ENCODE assay signal across 8 mouse cellular contexts in the genomic region with DNA sequence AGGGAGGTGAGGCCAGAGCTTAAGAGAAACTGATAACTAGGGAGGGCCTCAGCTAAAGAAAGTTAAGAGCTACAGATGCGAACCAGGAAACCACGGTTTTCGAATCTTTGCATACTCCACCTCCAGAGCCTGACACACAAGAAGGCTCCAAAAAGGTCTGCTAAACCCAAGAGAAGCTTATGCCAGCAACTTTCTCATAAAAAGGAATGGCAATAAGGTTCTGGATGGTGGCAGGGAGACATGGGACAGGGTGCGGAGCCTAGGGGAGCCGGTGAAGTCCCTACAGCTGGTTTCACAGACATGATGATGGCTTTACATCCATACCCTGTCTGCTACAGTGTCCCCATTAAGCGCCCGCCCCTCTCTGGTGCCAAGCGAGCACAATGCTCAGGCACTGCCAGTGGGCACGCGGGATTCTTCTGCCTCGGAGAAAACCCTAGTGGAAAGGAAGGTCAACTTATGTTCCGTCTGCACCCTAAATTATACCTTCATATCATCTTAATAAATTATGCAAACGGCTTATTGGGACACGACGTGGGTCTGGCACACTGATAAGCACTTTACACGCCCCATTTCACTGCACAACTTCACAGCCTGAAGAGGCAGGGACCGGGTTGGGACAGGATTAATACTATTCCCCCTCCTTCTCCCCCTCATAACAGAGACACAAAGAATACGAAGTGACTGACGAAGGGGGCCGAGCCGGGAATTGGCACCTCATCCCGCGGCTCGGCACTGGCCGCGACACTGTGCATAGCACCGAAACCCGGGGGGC. TPM values are rescaled to one million over a fixed set of nuclear protein-coding genes. Genes with fewer than 3 reads are reported as not detected.
DNase-seq lines count a peak whose midpoint lies in the region; ATAC-seq lines count a peak whose summit lies in the region.

No protein-coding gene starts in this region.

- H3K9ac ChIP-seq in hindbrain, embryonic 13.5 days: peak overlapping the region; percentile 99
- H3K9ac ChIP-seq in liver, embryonic 13.5 days: peak overlapping the region; percentile 99
- H3K9ac ChIP-seq in neural tube, embryonic 12.5 days: peak overlapping the region; percentile 99

- WGBS in hindbrain, embryonic 13.5 days: 5% methylated on average over 28 of the region's 28 CpGs
- WGBS in liver, embryonic 13.5 days (ENCODE audit: insufficient replicate concordance): 1% methylated on average over 28 of the region's 28 CpGs
- WGBS in neural tube, embryonic 12.5 days: 5% methylated on average over 28 of the region's 28 CpGs

- peak overlapping the region; percentile 95 for H3K4me3 ChIP-seq in erythroblast, embryonic 14.5 days (replicated peaks)
- H3K4me3 ChIP-seq in hindbrain, embryonic 13.5 days: peak overlapping the region; percentile 95
- peak overlapping the region; percentile 99 for H3K4me3 ChIP-seq in liver, embryonic 13.5 days (replicated peaks)
- H3K4me3 ChIP-seq in neural tube, embryonic 12.5 days: peak overlapping the region; percentile 99

- H3K27me3 ChIP-seq in erythroblast, embryonic 14.5 days (ENCODE audit: control insufficient read depth): peaks cover under 1% of the 10 kb centered on the region; the same call in 1 of the 2 replicates
- no peaks in the 10 kb centered on the region for H3K27me3 ChIP-seq in hindbrain, embryonic 13.5 days
- no peaks in the 10 kb centered on the region for H3K27me3 ChIP-seq in liver, embryonic 13.5 days
- no peaks in the 10 kb centered on the region for H3K27me3 ChIP-seq in neural tube, embryonic 12.5 days (replicated peaks)

- no peaks in the 10 kb centered on the region for H3K9me3 ChIP-seq in erythroblast, embryonic 14.5 days (ENCODE audit: control insufficient read depth, low read length)
- no peaks in the 10 kb centered on the region for H3K9me3 ChIP-seq in hindbrain, embryonic 13.5 days
- no peaks in the 10 kb centered on the region for H3K9me3 ChIP-seq in liver, embryonic 13.5 days (replicated peaks)
- H3K9me3 ChIP-seq in neural tube, embryonic 12.5 days: no peaks in the 10 kb centered on the region

- ATAC-seq in hindbrain, embryonic 13.5 days (ENCODE audit: low FRiP score): peak; percentile 43
- peak; percentile 30 for ATAC-seq in liver, embryonic 13.5 days (ENCODE audit: low read depth)
- peak; percentile 27; the same call in 1 of the 2 replicates for ATAC-seq in neural tube, embryonic 12.5 days (ENCODE audit: low FRiP score, low read depth)

- DNase-seq in right cerebral cortex, postnatal 4 days: peak; percentile 34
- no peak for DNase-seq in right cerebral cortex, adult 18-20 months
- peak; percentile 32 for DNase-seq in brain, adult 2 months (ENCODE audit: low read depth, low spot score)
- DNase-seq in liver, embryonic 13.5 days: peak; percentile 44
- no peak for DNase-seq in urinary bladder, postnatal 10 days (ENCODE audit: low spot score)

- no peaks in the 10 kb centered on the region for H3K36me3 ChIP-seq in erythroblast, embryonic 14.5 days (ENCODE audit: control insufficient read depth)
- no peaks in the 10 kb centered on the region for H3K36me3 ChIP-seq in hindbrain, embryonic 13.5 days
- no peaks in the 10 kb centered on the region for H3K36me3 ChIP-seq in liver, embryonic 13.5 days
- no peaks in the 10 kb centered on the region for H3K36me3 ChIP-seq in neural tube, embryonic 12.5 days

- H3K4me2 ChIP-seq in hindbrain, embryonic 13.5 days: peak overlapping the region; percentile 92
- peak overlapping the region; percentile 91 for H3K4me2 ChIP-seq in liver, embryonic 13.5 days
- H3K4me2 ChIP-seq in neural tube, embryonic 12.5 days (replicated peaks): peak overlapping the region; percentile 79

- H3K4me1 ChIP-seq in erythroblast, embryonic 14.5 days (ENCODE audit: control insufficient read depth): peaks cover 60% of the 10 kb centered on the region
- H3K4me1 ChIP-seq in hindbrain, embryonic 13.5 days (replicated peaks): peaks cover 43% of the 10 kb centered on the region
- peaks cover 63% of the 10 kb centered on the region for H3K4me1 ChIP-seq in liver, embryonic 13.5 days (replicated peaks)
- peaks cover 30% of the 10 kb centered on the region for H3K4me1 ChIP-seq in neural tube, embryonic 12.5 days

- peak overlapping the region; percentile 97 for H3K27ac ChIP-seq in hindbrain, embryonic 13.5 days
- H3K27ac ChIP-seq in liver, embryonic 13.5 days: peak overlapping the region; percentile 96
- H3K27ac ChIP-seq in neural tube, embryonic 12.5 days: peak overlapping the region; percentile 96

RNA-seq across cellular contexts. Expression of a gene that starts 0.9 kb away (rescaled TPM):
- polyA plus RNA-seq in erythroblast, embryonic 14.5 days (2012): 0.94 and 1.0 TPM in 2 replicates
- 109 and 113 TPM in 2 replicates for polyA plus RNA-seq in hindbrain, embryonic 13.5 days (2015; fragmentation: Nextera tagmentation; extraction: Ambion mirVana)
- 24.2 and 33.2 TPM in 2 replicates for polyA plus RNA-seq in liver, embryonic 13.5 days (2015; fragmentation: Nextera tagmentation; extraction: Ambion mirVana)
- 118 TPM in 2 replicates for polyA plus RNA-seq in neural tube, embryonic 12.5 days (2016; fragmentation: Nextera tagmentation; extraction: Ambion mirVana)

RNA-seq across cellular contexts. Expression of a gene that starts 19.8 kb away (rescaled TPM):
- 7.1 and 7.5 TPM in 2 replicates for polyA plus RNA-seq in erythroblast, embryonic 14.5 days (2012)
- 37.3 and 38.0 TPM in 2 replicates for polyA plus RNA-seq in hindbrain, embryonic 13.5 days (2015; fragmentation: Nextera tagmentation; extraction: Ambion mirVana)
- polyA plus RNA-seq in liver, embryonic 13.5 days (2015; fragmentation: Nextera tagmentation; extraction: Ambion mirVana): 53.6 and 59.5 TPM in 2 replicates
- polyA plus RNA-seq in neural tube, embryonic 12.5 days (2016; fragmentation: Nextera tagmentation; extraction: Ambion mirVana): 43.8 and 44.5 TPM in 2 replicates

Comparison
In these comparisons a context has a peak if more than half of its experiments do, and no peak if none do; other contexts are left out.
1. DNase-seq: peak in right cerebral cortex, postnatal 4 days (single experiment), brain, adult 2 months (single experiment) and liver, embryonic 13.5 days (single experiment); none in right cerebral cortex, adult 18-20 months (single experiment) and urinary bladder, postnatal 10 days (single experiment).
2. RNA of a gene that starts 0.9 kb away (polyA plus RNA-seq): 118 TPM in neural tube, embryonic 12.5 days, 109 to 113 TPM in hindbrain, embryonic 13.5 days and 24.2 to 33.2 TPM in liver, embryonic 13.5 days; 0.94 to 1.0 TPM in erythroblast, embryonic 14.5 days; every median in the first group is over 10 times any median in the second.
3. Peak in every context shown above with its lines, with median percentiles within 50 percentile points of each other: H3K4me3 ChIP-seq, ATAC-seq, H3K27ac ChIP-seq, H3K4me2 ChIP-seq and H3K9ac ChIP-seq.